Mouse (Mus musculus) lung, postnatal 4 days (tissue): ENCODE measurements around the gene Zfp709.
"Not testable (repeated sequence)": the region's sequence is repeated elsewhere in the genome, so short reads cannot be mapped to it uniquely, and the experiment has no call there.

ENCODE experiments used
- DNase-seq, 2 experiments: peaks; one replicate each; pipeline ENCODE4 v3.0.0; 2021

The Zfp709 gene

DNA sequence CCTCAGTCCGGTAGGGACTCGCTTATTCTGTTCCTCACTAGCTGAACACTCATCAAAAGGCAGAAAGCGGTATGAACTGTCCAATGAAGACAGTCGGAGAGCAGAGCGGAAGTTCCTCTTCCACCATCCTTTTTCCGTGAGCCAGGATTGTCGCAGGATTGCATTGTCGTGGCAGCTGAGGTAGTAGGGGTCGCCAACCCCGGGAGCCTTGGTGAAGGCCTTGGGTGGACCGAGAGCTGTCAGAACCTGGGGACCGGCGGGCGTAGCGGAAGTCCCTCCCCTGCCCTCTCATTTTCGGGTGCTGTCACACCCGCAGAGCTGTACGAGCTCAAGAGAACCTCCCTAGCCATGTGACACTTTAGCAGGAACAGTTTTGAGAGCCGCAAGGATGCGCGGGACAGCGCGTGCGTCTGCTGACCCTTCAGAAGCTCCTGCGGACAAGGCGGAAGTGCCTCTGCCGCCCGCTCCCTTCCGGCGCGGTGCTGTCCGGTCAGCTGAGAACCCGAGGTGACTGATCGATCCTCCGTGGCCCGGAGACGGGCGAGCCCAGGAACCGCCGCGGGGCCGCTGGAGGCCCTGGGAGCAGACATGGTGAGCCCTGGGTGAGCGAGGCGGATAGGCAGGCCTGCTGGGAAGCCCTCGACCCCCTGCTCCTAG, at the start of gene Zfp709:
Zfp709 (plus strand) TSS at position 402 of the 657 bp plus-strand sequence.
- DNase-seq, result peak; percentile 76 to 82

DNA sequence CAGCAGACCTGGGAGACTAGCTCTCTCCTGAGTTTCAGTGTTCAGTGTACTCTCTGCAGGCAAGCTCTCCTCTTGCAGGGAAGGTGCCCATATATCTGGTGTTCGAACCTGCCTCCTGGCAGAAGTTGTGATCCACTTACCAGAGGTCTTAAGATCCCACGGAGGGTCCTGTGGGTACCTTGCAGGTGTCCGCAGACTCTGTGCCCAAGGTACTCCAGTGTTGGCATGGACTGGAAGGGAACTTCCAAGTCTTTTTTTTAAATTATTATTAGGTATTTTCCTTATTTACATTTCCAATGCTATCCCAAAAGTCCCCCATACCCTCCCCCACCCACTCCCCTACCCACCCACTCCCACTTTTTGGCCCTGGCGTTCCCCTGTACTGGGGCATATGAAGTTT, 43.6 kb upstream of the Zfp709 start:
- not testable (repeated sequence) for DNase-seq

DNA sequence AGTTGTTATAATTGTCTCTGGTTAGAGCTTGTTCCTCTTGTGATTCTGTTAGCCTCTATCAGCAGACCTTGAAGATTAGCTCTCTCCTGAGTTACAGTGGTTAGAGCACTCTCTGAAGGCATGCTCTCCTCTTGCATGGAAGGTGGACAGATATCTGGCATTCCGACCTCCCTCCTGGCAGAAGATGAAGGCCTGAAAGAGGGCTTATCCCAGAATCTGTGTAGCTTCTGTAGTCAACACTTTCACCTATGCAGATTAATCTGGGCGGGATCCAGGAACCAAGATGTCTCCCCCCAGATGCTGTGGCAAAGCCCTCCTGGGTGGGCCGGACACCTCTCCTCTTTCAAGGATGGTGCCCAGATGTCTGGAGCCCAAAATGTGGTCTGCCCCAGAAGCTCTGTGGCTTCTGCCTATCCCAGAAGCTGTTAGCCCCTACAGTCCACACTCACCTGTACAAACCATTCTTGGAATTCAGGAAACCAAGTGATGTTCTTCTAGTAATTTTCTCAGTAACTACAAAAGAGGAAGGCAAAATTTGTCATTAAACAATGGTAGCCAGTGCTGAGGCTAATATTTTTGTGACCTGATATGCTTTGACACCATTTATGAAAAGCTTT, 40.5 kb upstream of the Zfp709 start:
- not testable (repeated sequence) for DNase-seq

DNA sequence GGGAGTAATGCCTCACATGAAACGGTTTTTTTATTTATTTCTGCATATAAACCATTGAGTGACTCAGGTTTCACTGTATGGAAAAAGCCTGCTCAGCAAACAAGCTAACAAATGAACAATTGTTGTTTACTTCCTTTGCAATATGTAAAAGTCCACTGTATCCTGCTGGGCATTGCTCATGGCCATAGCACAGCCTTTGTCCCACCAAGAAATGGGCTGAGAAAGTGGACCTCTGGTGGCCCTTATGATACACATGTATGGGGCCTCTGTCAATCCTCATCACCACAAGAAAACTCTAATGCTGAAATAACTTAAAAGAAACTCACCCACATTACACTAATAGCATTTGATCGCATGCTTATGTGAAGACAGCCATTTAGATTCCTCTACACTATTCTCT, 39.3 kb upstream of the Zfp709 start:
- not testable (repeated sequence) for DNase-seq

DNA sequence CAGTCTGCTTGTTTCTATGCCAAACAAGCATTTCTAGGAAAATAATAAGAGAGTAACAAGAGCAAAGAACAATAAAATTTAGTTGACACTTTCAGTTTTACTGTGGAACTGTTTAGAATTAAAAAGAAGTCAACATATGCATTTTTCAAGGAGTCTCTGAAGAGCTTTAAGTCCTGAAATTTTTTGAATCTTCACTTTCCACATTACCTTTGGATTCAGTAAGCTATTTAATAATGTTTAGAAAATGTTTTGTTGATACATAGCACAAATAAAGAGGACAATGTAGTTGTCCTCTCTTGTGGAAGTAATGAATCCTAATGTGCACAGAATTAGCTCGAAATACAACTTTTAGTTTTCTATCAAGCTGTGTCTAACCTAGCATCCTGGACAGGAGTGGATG, 37.4 kb upstream of the Zfp709 start:
- DNase-seq, result not testable (repeated sequence)

DNA sequence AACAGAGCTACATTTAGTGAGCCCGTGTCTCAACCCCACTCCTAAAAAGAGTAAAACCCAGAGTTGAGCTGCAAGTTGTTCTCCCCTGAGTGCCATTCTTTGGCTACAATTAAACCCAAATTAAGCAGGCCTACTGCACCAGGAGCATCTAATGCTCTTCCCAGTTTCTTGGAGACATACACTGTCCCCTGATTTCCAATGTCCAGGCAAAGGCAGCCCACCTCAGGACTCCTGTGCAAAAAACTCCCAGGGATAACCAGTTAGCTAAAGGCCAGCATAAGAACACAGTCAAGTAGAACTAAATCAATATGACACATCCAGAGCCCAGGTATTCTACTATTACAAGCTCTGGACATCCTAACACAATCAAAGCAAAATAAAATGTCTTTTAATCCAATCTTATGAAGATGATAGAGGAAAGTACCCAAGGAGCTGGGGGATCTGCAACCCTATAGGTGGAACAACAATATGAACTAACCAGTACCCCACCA, 35.8 kb upstream of the Zfp709 start:
- DNase-seq, result not testable (repeated sequence)

DNA sequence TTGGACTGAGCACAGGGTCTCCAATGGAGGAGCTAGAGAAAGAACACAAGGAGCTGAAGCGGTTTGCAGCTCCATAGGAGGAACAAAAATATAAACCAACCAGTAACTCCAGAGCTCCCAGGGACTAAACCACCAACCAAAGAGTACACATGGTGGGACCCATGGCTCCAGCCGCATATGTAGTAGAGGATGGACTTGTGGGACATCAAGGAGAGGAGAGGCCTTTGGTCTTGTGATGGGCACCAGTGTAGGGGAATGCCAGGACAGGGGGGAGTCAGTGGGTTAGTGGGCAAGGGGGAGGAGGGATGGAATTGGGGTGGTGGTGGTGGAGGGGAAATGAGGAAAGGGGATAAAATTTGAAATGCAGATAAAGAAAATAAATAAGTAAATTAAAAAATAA, 35.1 kb upstream of the Zfp709 start:
- DNase-seq, result not testable (repeated sequence)

DNA sequence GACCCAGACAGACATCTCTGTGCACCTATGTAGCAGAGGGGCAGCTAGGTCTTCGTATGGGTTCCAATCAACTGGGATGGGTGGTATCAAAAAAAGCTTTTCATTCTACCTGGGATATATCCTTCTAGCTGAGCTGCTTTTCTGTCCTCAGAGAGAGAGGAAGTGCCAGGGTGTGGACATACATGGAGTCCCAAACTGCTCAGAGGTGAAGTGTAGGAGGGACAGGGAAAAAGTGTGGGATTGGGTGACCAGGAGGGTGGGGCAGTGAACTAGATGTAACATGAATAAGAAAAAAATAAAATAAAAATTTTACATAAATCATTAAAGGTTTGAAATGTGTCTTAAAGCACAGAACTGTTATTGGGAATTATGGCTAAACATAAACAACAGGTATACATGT, 30.8 kb upstream of the Zfp709 start:
- not testable (repeated sequence) for DNase-seq

DNA sequence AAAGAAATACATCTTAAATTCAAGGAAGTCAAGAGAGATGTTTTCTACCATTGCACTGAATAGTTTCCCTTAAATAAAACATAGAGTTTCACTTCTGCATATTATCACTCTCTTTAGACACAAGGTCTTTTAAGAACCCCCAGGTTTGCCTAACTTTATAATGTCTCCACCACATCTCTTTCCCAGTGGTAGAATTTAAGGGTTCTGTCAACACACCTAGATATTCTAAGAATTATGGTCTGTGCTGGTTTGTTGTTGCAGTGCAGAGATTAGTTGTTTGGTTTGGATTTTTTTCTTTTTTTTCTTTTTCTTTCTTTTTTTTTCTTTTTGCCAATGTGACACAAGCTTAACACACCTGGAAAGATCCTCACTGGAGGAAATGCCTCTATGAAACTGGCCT, 28.5 kb upstream of the Zfp709 start:
- not testable (repeated sequence) for DNase-seq

DNA sequence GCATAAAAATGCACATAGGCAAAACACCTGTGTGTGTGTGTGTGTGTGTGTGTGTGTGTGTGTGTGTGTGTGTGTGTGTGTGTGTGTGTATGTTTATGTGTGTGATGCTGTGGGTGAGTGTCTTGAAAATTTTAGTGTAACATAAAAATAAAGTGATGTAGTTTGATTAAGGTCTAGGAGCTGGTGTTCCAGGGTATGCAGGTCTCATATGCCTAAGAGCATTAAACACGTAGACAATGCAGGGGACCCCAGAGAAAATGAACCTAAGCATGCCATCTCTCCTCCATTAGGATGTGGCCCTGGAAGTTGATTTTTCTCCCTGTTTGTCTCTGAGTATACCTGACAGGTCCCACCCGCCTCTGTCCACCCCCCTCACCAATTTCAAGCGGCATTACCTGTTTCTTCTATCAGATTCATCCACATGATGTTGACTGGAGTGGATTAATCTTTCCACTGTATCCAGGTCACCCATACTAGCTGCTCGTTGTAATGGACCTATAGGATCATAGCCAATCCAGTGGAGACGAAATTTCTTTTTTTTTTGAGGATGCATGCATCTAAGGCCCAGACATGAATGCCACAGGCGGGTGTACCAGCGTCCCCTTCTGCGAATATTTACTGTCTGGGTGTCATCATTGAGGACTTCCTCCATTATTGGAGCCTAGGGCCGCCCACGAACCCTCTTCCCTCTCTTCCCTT, 25.0 kb upstream of the Zfp709 start:
- DNase-seq, result not testable (repeated sequence)

DNA sequence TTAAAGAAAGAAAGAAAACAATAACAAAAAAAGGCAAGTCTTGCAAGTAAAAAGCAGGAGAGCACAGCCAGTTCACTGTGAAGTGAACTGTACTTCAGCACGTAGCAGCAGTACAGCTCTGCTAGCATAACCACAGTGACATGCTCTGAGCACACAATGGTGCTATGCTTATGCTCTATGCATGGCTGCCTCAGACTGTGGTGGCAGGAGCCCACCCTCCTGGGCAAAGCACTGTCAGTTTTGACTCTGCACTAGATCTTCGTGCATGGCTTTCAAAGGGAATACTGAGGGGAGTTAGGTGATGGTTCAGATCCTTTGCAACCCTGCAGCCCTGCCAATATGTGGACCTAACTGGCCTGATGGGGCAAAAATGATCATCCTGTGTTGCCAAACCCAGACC, 24.5 kb upstream of the Zfp709 start:
- DNase-seq, result not testable (repeated sequence)

DNA sequence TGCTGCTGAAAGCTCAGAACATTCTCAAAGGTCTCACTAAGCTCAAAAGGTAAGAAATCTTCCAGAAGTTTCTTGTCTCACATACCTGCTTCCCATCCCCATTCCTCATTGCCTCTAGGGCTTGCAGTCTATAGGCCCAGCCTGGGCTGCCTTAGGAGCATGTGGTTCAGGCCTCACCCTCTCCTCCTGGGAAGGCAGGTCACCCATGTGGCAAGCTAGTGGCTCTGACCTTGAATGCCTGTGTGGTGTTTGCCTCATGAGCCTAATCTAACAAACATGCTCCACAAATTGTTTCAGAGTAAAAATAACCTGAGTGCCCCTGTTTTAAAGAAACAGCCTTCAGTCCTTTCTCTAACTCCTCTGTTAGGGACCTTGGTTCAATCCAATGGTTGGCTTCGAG, 20.3 kb upstream of the Zfp709 start:
- DNase-seq, result not testable (repeated sequence)

DNA sequence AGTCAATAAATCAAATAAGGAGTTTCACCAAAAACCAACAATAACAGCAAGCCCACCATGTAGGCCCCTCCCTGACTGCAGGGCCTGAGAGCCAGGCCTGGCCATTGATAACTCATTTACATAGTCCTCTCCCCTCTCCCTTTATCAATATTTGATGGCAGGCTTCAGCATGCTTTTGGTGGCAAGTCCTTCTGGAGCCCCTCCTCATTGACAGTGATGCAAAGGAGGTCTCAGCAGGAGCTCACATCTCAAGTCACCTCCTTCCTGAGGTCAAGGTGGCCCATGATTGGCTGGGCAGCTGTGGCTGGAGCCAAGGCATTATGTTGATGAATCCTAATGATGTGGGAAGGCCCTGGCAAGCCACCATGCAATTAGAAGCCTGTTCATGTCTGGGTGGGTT, 19.8 kb upstream of the Zfp709 start:
- DNase-seq, result not testable (repeated sequence)

DNA sequence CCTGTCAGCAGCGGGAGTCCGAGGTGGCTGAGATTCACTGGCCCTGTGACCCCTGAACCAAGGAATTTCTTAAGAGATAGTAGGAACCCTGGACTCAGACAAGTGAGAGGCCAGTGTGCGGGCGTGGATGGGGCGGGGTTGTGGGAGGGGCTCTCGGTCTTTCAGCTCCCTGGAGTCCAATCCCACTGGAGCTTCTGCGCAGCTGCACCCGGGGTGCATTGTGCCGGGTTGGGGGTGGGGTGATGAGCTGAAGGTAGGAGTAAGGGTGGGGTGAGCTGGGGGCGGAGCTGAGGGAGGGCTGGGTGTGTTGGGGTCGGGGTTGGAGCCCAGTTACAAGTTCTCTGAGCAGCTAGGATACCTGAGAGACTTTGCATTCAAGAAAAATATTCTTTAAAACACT, 18.8 kb downstream of the Zfp709 start:
- DNase-seq, result not testable (repeated sequence)

DNA sequence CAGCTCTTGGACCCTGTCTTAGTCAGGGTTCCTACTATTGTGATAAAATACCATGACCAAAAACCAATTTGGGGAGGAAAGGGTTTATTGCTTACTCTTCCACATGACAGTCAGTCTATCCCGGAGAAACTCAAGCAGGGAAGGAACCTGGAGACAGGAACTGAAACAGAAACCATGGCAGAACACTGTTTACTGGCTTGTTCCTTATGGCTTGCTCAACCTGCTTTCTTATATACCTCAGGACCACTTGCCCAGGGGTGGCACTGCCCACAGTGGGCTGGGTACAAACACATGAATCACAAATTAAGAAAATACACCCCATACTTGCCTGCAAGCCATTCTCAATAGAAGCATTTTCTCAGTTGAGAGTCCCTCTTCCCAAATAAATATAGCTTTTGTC, 21.3 kb downstream of the Zfp709 start:
- not testable (repeated sequence) for DNase-seq

DNA sequence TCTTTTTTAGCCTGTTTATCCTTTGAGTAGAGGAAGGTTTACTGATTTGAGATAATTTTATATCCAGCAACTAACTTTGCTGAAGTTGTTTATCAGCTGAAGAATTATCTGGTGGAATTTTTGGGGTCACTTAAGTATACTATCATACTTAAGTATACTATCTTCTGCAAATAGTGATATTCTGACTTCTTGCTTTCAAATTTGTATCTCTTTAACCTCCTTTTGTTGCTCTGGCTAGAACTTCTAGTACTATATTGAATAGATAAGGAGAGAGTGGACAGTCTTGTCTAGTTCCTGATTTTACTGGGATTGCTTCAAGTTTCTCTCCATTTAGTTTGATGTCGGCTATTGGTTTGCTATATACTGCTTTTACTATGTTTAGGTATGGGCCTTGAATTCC, 25.0 kb downstream of the Zfp709 start:
- no peak for DNase-seq

DNA sequence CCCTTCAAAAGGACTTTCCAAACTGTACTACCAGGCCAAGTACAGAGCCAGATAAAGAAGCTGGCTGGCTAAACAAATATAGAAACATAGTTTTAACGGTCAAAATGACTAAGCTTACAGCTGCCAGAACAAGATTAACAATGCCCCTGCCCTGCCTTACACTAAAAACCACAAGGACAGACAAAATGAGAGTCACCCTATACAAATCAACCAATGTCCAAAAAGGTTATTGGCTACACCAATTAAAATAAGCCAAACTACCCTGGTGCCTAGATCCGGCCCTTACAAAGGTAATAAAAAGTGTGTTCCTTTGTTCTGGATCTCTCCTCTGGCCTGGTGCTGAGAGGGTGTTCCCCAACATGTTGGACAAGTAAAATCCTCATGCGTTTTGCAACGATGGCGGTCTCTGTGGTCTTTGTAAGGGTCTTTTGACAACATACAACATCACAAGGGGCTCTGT, 26.0 kb downstream of the Zfp709 start:
- no peak for DNase-seq

DNA sequence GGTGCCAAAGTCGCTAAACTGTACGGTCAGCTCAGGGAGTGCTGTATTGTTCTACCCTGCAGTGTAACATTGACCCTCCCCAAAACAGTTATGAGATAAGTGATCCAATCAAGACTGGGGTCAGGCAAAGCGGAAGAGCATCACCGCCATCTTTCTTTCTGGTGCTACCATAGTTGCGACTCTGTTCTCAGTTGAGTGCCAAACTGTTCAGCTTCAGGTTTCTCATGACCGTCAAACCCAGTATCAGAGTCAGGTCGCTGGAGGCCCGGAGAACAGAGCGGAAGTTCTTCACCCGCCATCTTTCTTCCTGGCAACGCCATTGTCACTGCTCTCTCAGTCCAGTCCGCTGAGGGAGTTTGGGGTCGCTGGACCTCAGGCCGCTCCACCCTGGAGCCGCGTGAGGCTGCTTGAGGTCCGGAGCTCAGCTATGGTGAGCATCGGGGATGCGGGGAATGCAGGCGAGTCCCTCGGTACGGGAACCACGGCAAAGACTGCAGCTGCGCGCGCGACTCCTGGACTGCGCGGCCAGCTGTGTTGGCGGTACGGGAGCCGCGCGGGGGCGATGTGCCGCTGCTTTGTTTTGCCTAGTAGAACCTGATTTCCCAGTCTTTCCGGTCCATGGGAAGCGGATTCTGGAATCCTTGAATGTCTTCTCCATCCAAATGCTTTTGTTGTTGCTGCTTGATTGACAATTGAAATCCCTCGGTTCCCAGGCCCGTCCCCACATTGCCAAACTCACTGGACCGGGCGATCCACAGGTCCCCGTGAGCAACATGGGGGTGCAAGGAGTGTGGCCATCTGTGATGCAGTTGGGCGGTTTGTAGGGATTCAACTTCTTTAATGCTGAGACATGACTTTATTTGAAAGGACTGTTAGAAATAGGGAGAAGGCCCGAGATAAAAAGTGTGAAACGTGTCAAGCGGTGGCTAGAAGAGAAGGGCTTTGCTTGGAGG, 26.8 kb downstream of the Zfp709 start, which contains the start of the genes Zfp882 and Zfp617:
Zfp882 (plus strand) TSS at position 300 of the 953 bp plus-strand sequence.
Zfp617 (plus strand) TSS at position 327 of the 953 bp plus-strand sequence.
- peak; percentile 90 to 91 for DNase-seq

DNA sequence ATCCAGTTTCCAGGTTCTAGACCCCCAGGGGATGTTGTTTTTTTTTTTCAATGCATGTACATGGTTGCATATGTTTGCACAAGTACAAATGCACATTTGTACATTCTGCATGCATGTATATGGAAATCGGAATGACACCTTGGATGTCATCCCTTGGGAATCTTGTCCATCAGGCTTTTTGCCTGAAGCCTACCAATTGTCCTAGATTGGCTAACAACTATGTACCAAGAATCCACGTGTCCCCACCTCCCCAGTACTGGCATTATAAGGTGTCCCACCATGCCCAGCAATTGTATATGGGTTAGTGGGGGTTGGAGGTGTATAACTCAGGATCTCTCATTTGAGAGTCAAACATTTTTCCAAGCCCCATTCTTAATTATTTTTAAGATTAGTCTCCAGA, 30.5 kb downstream of the Zfp709 start:
- DNase-seq, result no peak

DNA sequence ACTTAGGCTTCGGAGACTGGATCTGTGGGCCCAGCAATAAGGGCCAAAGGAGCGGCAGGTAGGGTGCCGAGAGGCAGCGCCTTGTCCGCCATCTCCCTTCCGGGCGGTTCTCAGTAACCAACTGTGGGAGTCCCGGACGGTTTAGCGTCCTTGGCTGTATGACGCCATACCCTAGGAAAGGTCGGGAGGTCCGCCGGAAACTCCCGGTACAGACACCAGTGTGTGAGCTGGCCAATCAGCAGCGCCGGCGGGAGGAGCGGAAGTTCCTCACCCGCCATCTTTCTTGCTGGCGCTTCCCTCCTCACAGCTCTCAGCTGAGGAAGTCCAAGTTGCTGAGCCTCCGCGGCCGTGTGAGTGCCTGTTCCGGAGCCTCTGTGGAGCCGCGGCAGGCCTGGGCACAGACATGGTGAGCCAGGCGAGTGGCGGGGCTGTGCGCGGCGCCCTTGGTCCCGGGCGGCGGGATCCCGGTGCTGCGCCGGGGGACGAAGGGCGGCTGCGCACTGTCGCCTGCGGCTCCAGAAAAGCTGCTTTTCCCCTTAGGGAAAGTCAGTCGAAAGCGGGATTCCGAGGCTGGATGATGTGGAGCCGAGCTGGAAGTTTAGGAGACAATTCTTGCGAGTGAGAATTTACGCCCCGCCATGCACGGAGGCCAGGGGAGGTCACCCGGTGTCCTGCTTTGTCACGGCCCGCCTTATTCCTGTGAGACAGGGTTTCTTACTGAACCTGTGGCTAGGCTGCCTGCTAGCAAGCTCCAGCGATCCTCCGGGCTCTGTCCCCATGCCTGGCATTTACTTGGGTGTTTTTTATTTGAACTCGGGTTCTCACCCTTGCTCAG, 41.0 kb downstream of the Zfp709 start:
- peak; percentile 95 to 98 for DNase-seq

DNA sequence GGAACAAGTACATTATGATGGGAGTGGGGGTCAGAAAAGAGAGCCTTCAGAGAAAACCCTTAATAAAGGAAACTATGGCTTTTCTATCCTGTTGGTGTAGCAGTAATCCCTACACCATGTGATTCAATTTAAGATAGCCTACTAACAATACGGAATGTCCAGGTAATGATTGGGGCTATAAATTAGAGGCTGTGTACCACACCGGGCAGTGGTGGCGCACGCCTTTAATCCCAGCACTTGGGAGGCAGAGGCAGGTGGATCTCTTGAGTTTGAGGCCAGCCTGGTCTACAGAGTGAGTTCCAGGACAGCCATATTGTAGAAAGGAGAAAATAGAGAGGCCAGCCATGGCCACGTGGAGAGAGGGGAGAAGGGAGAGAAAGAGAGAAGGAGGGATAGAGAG, 44.0 kb downstream of the Zfp709 start:
- no peak for DNase-seq
